In the genomic region with DNA sequence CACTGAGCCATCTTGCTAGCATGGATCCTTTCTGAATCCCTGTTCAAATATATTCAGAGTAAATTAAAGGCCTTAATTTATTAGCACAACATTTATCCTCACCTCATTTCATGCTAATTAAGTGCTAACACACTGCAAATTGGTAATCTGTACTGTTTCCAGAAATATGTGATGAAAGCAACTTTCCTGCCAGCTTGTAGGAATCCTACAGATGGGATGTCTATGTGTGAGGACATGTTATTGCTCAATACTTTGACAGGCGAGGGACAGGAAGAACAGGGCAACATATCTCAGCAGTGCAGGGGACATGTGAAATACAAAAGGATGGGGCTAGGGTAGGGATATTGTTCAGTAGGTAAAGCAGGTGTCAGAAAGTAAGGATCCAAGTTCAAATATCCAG, we compare ENCODE assay signal across 21 mouse cellular contexts. TPM values are rescaled to one million over a fixed set of nuclear protein-coding genes. Genes with fewer than 3 reads are reported as not detected.
DNase-seq lines count a peak whose midpoint lies in the region; ATAC-seq and TF ChIP-seq lines count a peak whose summit lies in the region.
"Had no signal": no experiment of that assay in that cellular context is flagged by ENCODE, and none has a peak within 500 bp of the region (broad histone marks: within the 10 kb centered on the region; RNA-seq: fewer than 3 reads in every experiment).

No protein-coding gene starts in this region.

- TF ChIP-seq CTCF in lung, postnatal 0 days (IDR thresholded peaks at IDR 0.05) = no peak

- H3K4me2 ChIP-seq in hindbrain, embryonic 16.5 days (ENCODE audit: low read length) = no peak overlapping the region
- H3K4me2 ChIP-seq in hindbrain, embryonic 13.5 days = no peak overlapping the region
- H3K4me2 ChIP-seq in lung, postnatal 0 days (replicated peaks; ENCODE audit: low read depth, low read length) = no peak overlapping the region
- no peak overlapping the region for H3K4me2 ChIP-seq in forebrain, embryonic 16.5 days (ENCODE audit: low read length)
- H3K4me2 ChIP-seq: heart, embryonic 12.5 days had no signal

- peak; percentile 47 for TF ChIP-seq EP300 in lung, postnatal 0 days (IDR thresholded peaks at IDR 0.05)

- no peak overlapping the region for H3K9ac ChIP-seq in hindbrain, embryonic 16.5 days (ENCODE audit: low read depth, low read length)
- no peak overlapping the region for H3K9ac ChIP-seq in hindbrain, embryonic 13.5 days
- H3K9ac ChIP-seq in lung, postnatal 0 days (replicated peaks; ENCODE audit: low read depth) = no peak overlapping the region
- H3K9ac ChIP-seq in forebrain, embryonic 16.5 days (replicated peaks; ENCODE audit: low read depth, low read length) = no peak overlapping the region
- H3K9ac ChIP-seq: heart, embryonic 12.5 days had no signal

- no peaks in the 10 kb centered on the region for H3K4me1 ChIP-seq in hindbrain, embryonic 16.5 days (ENCODE audit: control insufficient read depth, insufficient read depth, low read depth, low read length)
- no peaks in the 10 kb centered on the region for H3K4me1 ChIP-seq in hindbrain, embryonic 13.5 days (replicated peaks)
- H3K4me1 ChIP-seq in lung, postnatal 0 days (ENCODE audit: insufficient read depth, low read depth, low read length) = no peaks in the 10 kb centered on the region
- 0 out of 2 replicates have a peak, but pooled peaks cover 5% of the 10 kb centered on the region for H3K4me1 ChIP-seq in forebrain, embryonic 16.5 days (replicated peaks; ENCODE audit: control insufficient read depth, insufficient read depth, low read length)
- H3K4me1 ChIP-seq: heart, embryonic 12.5 days; midbrain, embryonic 10.5 days had no signal

- H3K27ac ChIP-seq in hindbrain, embryonic 16.5 days (ENCODE audit: low read depth, low read length) = no peak overlapping the region
- no peak overlapping the region for H3K27ac ChIP-seq in hindbrain, embryonic 13.5 days
- no peak overlapping the region for H3K27ac ChIP-seq in lung, postnatal 0 days (ENCODE audit: low read length)
- H3K27ac ChIP-seq in forebrain, embryonic 16.5 days (ENCODE audit: low read length) = peak overlapping the region; percentile 9; the same call in 1 of the 2 replicates
- H3K27ac ChIP-seq: midbrain, embryonic 10.5 days; stomach, postnatal 0 days had no signal

- no peak overlapping the region for H3K4me3 ChIP-seq in hindbrain, embryonic 16.5 days (ENCODE audit: low read length)
- no peak overlapping the region for H3K4me3 ChIP-seq in hindbrain, embryonic 13.5 days
- no peak overlapping the region for H3K4me3 ChIP-seq in lung, postnatal 0 days (ENCODE audit: low read depth, low read length)
- H3K4me3 ChIP-seq in forebrain, embryonic 16.5 days (replicated peaks; ENCODE audit: low read length) = no peak overlapping the region
- H3K4me3 ChIP-seq: heart, embryonic 12.5 days; midbrain, embryonic 10.5 days had no signal

- H3K27me3 ChIP-seq in hindbrain, embryonic 16.5 days (replicated peaks; ENCODE audit: control insufficient read depth, insufficient read depth, low read length) = no peaks in the 10 kb centered on the region
- H3K27me3 ChIP-seq in hindbrain, embryonic 13.5 days = no peaks in the 10 kb centered on the region
- H3K27me3 ChIP-seq in lung, postnatal 0 days (replicated peaks; ENCODE audit: insufficient read depth, low read length) = no peaks in the 10 kb centered on the region
- no peaks in the 10 kb centered on the region for H3K27me3 ChIP-seq in forebrain, embryonic 16.5 days (replicated peaks; ENCODE audit: control insufficient read depth, insufficient read depth, low read length)
- H3K27me3 ChIP-seq: heart, embryonic 12.5 days had no signal

- no peaks in the 10 kb centered on the region for H3K9me3 ChIP-seq in hindbrain, embryonic 16.5 days (ENCODE audit: control insufficient read depth, low read length)
- no peaks in the 10 kb centered on the region for H3K9me3 ChIP-seq in hindbrain, embryonic 13.5 days
- H3K9me3 ChIP-seq in lung, postnatal 0 days (ENCODE audit: low read length) = no peaks in the 10 kb centered on the region
- H3K9me3 ChIP-seq in forebrain, embryonic 16.5 days (ENCODE audit: control insufficient read depth, low read length) = no peaks in the 10 kb centered on the region
- H3K9me3 ChIP-seq: heart, embryonic 12.5 days; midbrain, embryonic 10.5 days had no signal

- peak; percentile 40; the same call in 1 of the 2 replicates for ATAC-seq in hindbrain, embryonic 16.5 days
- ATAC-seq in hindbrain, embryonic 13.5 days (ENCODE audit: low FRiP score) = no peak
- ATAC-seq in lung, postnatal 0 days = peak; percentile 52
- ATAC-seq in forebrain, embryonic 16.5 days = peak; percentile 90
- ATAC-seq: inflammation-experienced regulatory T-cells, adult 6 months had no signal

- peak; percentile 55 for DNase-seq in lung, postnatal 0 days (ENCODE audit: low spot score)
- no peak for DNase-seq in lung, adult 18-20 months
- DNase-seq in layer of hippocampus, adult 9-11 months = peak; percentile 44
- DNase-seq in urinary bladder, postnatal 14 days (ENCODE audit: low spot score) = no peak
- no peak for DNase-seq in heart, adult 8-10 months (ENCODE audit: low spot score)
- DNase-seq: adrenal gland, postnatal 36 days; cerebellum, adult 9-10 months; gastrocnemius, postnatal 14 days; heart, adult 11 months; heart, postnatal 10 days; kidney, adult 18-20 months; kidney, postnatal 4 days; thymus, adult 2 months; thymus, postnatal 4 days had no signal

- 83% methylated on average over 1 of the region's 1 CpGs for WGBS in hindbrain, embryonic 16.5 days
- WGBS in hindbrain, embryonic 13.5 days = 89% methylated on average over 1 of the region's 1 CpGs
- 39% methylated on average over 1 of the region's 1 CpGs for WGBS in lung, postnatal 0 days
- 27% methylated on average over 1 of the region's 1 CpGs for WGBS in forebrain, embryonic 16.5 days

- no peaks in the 10 kb centered on the region for H3K36me3 ChIP-seq in hindbrain, embryonic 16.5 days (ENCODE audit: control insufficient read depth, insufficient read depth, low read length)
- H3K36me3 ChIP-seq in hindbrain, embryonic 13.5 days = no peaks in the 10 kb centered on the region
- no peaks in the 10 kb centered on the region for H3K36me3 ChIP-seq in lung, postnatal 0 days (ENCODE audit: insufficient read depth, low read length)
- no peaks in the 10 kb centered on the region for H3K36me3 ChIP-seq in forebrain, embryonic 16.5 days (ENCODE audit: control insufficient read depth, insufficient read depth)
- H3K36me3 ChIP-seq: heart, embryonic 12.5 days; midbrain, embryonic 10.5 days had no signal

RNA-seq across cellular contexts. Expression of a gene that starts 53.0 kb away (rescaled TPM):
- 10.8 and 12.2 TPM in 2 replicates for polyA plus RNA-seq in hindbrain, embryonic 16.5 days (2015; fragmentation: Nextera tagmentation; extraction: Ambion mirVana)
- 11.0 and 11.1 TPM in 2 replicates for polyA plus RNA-seq in hindbrain, embryonic 13.5 days (2015; fragmentation: Nextera tagmentation; extraction: Ambion mirVana)
- polyA plus RNA-seq in lung, postnatal 0 days (2015; fragmentation: Nextera tagmentation; extraction: Ambion mirVana) = 17.3 and 19.9 TPM in 2 replicates
- 7.4 and 8.1 TPM in 2 replicates for polyA plus RNA-seq in forebrain, embryonic 16.5 days (2015; fragmentation: Nextera tagmentation; extraction: Ambion mirVana)
- total RNA-seq in heart, adult 8-10 months (2022) = 10 to 100 TPM; 10.7 to 14.2 (median 12.3) TPM

Comparison
In these comparisons a context has a peak if more than half of its experiments do, and no peak if none do; other contexts are left out.
1. DNase-seq: peak in lung, postnatal 0 days (single experiment) and layer of hippocampus, adult 9-11 months (single experiment); none in lung, adult 18-20 months (0 of 2), urinary bladder, postnatal 14 days (single experiment) and heart, adult 8-10 months (single experiment).